Comparison of ENCODE assay signal across 1 mouse cellular context in genomic region chr19:41384922-41385508, GRCm38 (mm10).
TF ChIP-seq lines count a peak whose summit lies in the region.

Gene Pik3ap1, minus strand, starts transcription at chr19:41385102.

TF ChIP-seq in CH12.LX, 34 proteins besides CTCF, POLR2A, EP300 and RAD21 (continued from another document):
- 0 out of 2 replicates have a peak, but pooled peaks have one; percentile 3 for TF ChIP-seq MAZ (IDR thresholded peaks at IDR 0.05; ENCODE audit: low read depth, low read length)
- TF ChIP-seq ETS1 (conservative IDR thresholded peaks at IDR 0.05; ENCODE audit: low read depth, low read length): peak; percentile 72; the same call in 1 of the 2 replicates
- peak; percentile 82; the same call in 1 of the 2 replicates for TF ChIP-seq MXI1 (IDR thresholded peaks at IDR 0.05; ENCODE audit: low read depth, low read length)
- TF ChIP-seq BHLHE40 (IDR thresholded peaks at IDR 0.05; ENCODE audit: low read depth, low read length): peak; percentile 98
- TF ChIP-seq JUND (conservative IDR thresholded peaks at IDR 0.05; ENCODE audit: low read depth, low read length): no peak
- peak; percentile 73; the same call in 1 of the 2 replicates for TF ChIP-seq MYC (IDR thresholded peaks at IDR 0.05; ENCODE audit: low read depth, low read length)
- TF ChIP-seq PAX5 (IDR thresholded peaks at IDR 0.05; ENCODE audit: low read length): no peak
- no peak for TF ChIP-seq HCFC1 (IDR thresholded peaks at IDR 0.05; ENCODE audit: low read depth, low read length)
- 0 out of 2 replicates have a peak, but pooled peaks have one; percentile 17 for TF ChIP-seq ELF1 (IDR thresholded peaks at IDR 0.05; ENCODE audit: low read depth, low read length)
- no peak for TF ChIP-seq USF2 (conservative IDR thresholded peaks at IDR 0.05; ENCODE audit: low read depth, low read length)
- TF ChIP-seq USF1 (IDR thresholded peaks at IDR 0.05; ENCODE audit: low read depth, low read length): no peak
- TF ChIP-seq IRF4 (IDR thresholded peaks at IDR 0.05; ENCODE audit: low read depth, low read length): peak; percentile 71
- TF ChIP-seq MEF2A (IDR thresholded peaks at IDR 0.05; ENCODE audit: borderline replicate concordance, low read depth, low read length): no peak
- no peak for TF ChIP-seq NRF1 (IDR thresholded peaks at IDR 0.05; ENCODE audit: low read depth, low read length)
- no peak for TF ChIP-seq E2F4 (IDR thresholded peaks at IDR 0.05; ENCODE audit: insufficient replicate concordance, low read depth, low read length)
- TF ChIP-seq ZNF384 (IDR thresholded peaks at IDR 0.05; ENCODE audit: low read depth, low read length): no peak
- no peak for TF ChIP-seq MAFK (IDR thresholded peaks at IDR 0.05; ENCODE audit: insufficient replicate concordance, low read length)
- no peak for TF ChIP-seq GABPA (IDR thresholded peaks at IDR 0.05; ENCODE audit: insufficient replicate concordance, low read depth, low read length)
- TF ChIP-seq ZMIZ1 (IDR thresholded peaks at IDR 0.05; ENCODE audit: low read depth, low read length): no peak
- no peak for TF ChIP-seq RCOR1 (conservative IDR thresholded peaks at IDR 0.05; ENCODE audit: low read depth, low read length)
- TF ChIP-seq SIN3A (IDR thresholded peaks at IDR 0.05; ENCODE audit: low read length): no peak
- TF ChIP-seq UBTF (IDR thresholded peaks at IDR 0.05; ENCODE audit: low read depth, low read length): peak; percentile 62; the same call in 1 of the 2 replicates
